Mouse (Mus musculus) gastrocnemius, postnatal 4 days (tissue): ENCODE data around the gene Gm49358. TPM values are rescaled to one million over a fixed set of nuclear protein-coding genes. Genes with fewer than 3 reads are reported as not detected.

Experiments used
- DNase-seq, 2 experiments: peaks; one replicate each; pipeline ENCODE4 v3.0.0; 2021 to 2022; ENCODE audit warnings: low spot score in 2 of 2, mixed read lengths in 2 of 2
- long read RNA-seq, 2 experiments: library from polyadenylated mRNA; stranded (forward); transcript quantifications; one replicate each; pipeline ENCODE4 v2.0.0; 2021
- total RNA-seq, 2 experiments: library from RNA; stranded (reverse); gene quantifications; 2 replicates each; pipeline ENCODE4 v1.2.3; 2021

The Gm49358 gene
- 1 to 10 TPM; 4.6 to 6.6 TPM for total RNA-seq
- long read RNA-seq, experiment 1, result 0 reads
- long read RNA-seq, experiment 2, result 0 reads

DNA sequence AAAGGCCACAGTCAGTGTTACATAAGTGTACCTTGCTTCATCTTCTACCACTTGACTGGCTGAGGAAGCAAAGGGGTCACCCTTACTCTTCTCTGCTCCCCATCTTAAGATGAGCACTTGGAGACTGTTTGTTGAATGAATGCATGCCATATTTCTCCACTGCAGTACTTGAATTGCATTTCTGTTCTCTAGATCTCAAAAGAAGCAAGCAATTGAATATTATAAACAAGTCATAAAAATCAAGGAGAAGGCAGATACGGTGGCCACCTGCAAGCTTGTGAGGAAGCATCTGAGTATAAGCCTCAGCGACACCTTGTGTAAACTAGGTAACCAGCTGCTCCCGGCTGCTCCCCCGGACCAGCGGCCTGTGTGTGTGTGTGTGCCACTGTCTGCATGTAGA is at the start of gene Gm49358:
Gm49358 (plus strand) TSS at position 301 of the 400 bp plus-strand sequence.
- DNase-seq, result peak in 1 of 2 experiments; percentile 9

DNA sequence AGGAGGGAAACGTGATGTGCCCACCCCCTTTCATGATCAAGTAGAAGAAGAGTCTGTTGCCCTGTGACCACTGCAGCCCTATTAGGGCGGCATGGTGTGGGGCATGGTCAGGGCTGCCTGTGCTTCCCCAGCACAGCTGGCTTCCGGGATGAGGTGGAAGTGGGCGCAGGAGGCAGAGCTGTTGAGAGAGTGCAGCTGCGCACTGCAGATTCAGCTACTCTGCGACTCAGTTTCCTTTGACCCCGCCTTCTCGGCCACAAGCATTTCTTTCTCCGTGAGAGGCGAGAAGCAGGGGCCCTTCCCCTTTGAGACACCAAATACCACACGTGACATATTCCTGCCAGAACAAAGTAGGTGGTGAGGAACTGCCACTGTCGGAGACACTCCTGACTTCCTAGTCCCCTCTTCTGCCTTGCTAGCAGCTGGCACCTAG is 36.2 kb upstream of the Gm49358 start:
- DNase-seq, result peak in 1 of 2 experiments; percentile 24

DNA sequence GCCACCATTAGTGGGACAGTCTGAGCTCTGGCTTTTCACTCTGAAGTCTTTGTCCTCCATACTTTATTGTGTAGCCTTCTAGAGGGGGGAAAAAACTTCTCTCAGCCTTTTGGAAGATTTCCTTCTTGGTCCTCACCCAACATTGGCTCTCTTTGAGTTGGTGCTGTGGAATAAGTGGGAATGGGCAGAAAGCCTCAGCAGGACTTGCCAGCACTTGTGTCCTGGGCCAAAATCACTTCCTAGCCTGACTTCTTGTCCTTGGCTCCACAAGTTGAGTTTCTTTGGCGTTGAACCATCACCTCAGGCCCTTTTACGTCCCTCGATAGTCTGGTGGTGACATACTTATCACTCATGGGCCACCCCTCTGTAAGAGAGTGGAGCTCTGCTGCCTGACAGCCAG is 35.6 kb upstream of the Gm49358 start:
- DNase-seq, result no peak

DNA sequence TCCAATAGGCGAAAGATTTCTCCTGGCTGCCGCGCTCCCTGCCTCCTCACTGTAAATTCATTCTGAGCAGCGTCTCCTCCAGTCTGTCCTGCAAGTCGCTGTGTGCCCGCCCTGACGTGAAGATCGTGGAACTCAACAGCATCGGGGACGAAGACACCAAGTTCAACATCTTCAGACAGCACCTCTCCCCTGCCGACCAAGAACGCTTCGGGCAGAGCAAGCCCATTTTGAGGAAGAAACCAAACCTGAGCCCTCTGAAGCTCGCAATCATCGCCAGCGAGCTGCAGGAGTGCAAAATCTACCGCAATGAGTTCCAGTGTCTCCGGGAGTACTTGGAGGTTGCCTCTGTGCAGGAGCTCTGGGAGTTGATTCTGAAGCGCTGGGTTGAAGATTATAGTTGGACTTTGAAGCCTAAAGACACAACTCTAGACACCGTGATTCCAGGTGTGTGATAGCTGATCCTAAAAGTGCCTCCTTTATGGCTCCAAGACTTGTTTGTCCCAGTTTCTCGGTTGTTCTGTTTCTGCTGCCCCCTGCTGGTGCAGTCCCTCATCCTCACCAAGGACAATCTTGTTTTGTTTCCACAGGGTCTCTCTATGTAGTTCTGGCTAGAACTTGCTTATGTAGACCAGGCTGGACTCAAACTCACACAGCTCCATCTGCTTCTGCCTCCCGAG is 32.8 kb upstream of the Gm49358 start:
- DNase-seq, result peak; percentile 64 to 83

DNA sequence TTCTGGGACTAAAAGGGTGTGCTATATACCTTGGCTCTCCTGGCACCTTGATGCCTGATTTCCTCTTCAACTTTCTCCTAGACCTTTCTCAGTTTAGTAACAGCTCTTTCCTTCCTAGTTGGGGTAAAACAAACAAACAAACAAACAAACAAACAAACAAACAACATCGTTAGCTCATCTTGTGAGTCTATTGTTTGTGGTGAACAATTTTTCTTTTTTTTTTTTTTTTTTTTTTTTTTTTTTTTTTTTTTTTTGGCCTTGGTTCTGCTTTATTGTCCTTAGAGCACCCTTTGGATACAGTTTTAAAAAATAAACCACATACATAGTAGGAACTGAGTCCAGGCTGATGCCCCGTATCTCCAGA is 32.3 kb upstream of the Gm49358 start:
- DNase-seq, result no peak

DNA sequence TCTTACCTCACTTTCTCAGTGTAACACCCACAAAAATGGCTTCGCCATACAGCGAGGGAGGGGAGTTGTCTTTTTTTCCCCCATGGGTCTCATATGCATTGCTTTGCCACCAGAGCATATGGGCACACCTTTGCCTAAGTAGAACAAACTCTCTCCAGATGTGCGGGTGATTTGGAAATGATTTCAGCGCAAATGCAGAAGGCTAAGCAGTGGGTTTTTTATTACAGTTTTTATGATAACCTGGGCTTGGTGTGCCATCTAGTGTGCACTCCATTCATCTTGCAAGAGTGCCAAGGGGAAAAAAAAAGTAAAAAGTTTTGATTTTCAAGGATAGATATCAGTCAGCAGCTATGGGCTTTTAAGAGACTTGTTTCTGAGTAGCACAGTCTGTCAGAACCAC is 28.7 kb upstream of the Gm49358 start:
- no peak for DNase-seq

DNA sequence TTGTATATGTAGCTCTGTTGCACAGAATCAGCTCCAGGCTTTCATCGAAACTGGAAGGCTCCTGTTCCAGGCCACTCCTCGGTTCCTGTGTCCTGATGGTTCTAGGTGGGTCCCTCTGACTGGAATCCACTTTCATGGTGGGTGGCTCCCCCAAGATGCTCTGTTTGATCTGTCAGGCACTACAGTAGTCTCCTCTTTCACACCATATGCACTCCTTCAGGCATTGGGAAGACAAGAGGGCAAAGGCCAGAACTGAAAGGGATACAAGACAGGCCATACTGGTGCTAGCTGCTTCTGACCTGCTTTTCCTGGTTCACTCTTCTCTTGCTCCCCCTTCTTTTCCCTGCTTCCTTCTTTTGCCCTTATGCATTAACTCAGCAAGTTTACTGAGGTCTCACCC is 20.9 kb upstream of the Gm49358 start:
- peak in 1 of 2 experiments; percentile 4 for DNase-seq

DNA sequence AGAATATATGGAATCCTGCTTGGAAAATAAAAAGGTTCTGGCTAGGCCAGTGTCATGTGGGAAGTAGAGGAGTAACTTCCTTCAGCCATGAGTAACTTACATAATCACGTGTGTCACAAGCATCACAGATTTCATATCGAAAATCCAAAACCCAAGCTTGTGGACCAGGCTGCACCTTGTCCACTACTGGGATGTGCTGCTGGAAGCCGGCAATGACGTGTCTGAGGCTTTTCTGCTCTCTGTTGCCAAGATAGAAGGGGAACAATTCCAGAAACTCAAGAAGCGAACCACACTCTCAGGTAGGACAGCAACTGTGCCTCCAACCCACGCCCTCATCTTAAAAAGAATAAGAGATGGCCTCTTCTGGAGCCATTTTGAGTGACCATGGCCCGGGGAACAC is 19.5 kb upstream of the Gm49358 start:
- DNase-seq, result peak in 1 of 2 experiments; percentile 4

DNA sequence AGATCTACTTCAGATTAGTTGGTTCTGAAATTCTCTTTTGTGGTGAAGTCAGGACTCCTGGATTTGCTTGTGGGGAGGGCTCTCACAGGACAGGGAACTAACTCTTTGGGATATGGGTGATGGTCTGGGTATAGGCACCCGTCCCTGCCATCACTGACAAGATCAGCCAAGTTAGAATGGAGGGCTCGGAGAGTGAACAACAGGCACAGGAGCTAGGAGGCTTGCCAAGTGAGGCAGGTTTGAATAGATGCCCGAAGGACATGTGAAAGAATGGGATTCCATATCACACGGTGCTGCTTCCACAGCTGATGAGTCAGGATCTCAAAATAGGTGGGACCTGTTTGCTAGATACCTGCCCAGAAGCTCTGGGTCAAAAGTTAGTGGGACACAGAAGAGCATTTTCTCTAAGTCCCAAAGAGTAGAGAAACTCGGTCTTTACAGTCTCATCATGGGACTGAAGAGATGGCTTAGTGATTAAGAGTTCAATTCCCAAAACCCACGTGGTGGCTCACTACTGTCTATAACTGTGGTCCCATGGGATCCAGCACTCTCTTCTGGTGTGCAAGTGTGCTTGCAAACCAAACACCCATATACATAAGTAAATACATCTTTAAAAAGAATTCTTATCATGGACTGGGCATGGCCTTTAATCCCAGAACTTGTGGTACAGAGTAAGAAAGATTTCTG is 7.8 kb upstream of the Gm49358 start:
- peak in 1 of 2 experiments; percentile 1 for DNase-seq

DNA sequence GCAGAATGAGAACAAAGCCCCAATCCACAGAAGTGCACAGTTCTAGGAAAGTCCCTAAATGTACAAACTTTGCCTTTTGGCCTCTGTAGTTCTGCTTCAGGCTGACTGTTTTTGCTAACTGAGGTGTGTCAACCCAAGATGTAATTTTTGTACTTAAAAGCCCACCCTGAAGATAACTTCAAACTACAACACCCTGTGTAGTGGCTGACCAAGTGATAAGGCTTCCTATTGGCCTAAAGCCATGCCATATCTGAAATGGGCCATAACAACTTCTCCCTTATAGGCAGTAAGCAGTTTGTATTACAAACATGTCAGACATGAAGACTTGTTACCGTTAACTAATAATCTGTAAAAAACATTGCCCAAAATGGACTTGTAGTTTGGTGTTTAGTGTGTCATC is 6.0 kb upstream of the Gm49358 start:
- no peak for DNase-seq

DNA sequence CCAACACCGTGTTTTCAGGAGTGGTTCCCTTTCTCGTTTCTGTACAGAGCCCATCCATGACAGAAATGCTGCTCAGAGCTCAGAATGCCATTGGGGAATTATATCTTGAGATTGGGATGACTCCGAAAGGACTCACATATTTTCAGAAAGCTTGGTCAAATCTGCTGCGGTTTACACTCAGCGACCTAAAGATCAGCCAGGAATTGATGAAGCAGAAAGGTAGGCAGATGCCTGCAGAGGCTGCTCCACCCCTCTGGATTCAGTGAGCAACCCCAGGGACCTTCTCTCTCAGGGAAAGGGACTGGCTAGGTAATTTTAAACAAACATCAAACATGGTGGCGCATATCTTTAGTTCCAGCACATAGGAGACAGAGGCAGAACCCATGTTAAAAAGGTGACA is 5.6 kb upstream of the Gm49358 start:
- DNase-seq, result no peak

DNA sequence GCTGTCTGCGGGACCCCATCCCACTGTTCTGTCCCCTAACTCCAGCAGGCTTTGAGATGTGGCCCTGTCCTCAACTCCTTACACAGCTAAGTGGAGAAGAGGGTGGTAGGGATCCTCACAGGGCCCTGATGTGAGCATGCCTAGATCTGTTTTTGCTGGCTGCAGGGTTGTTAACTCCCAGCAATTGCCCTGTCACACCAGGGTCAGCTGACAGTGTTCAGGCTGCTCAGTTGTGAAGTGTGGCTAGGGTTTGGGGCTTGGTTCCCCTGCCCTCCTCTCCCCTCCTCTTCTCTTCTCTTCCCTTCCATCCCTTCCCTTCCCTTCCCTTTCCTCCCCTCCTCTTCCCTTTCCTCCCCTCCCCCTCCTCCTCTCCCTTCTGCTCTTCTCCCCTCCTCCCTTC is 2.5 kb upstream of the Gm49358 start:
- DNase-seq, result no peak

DNA sequence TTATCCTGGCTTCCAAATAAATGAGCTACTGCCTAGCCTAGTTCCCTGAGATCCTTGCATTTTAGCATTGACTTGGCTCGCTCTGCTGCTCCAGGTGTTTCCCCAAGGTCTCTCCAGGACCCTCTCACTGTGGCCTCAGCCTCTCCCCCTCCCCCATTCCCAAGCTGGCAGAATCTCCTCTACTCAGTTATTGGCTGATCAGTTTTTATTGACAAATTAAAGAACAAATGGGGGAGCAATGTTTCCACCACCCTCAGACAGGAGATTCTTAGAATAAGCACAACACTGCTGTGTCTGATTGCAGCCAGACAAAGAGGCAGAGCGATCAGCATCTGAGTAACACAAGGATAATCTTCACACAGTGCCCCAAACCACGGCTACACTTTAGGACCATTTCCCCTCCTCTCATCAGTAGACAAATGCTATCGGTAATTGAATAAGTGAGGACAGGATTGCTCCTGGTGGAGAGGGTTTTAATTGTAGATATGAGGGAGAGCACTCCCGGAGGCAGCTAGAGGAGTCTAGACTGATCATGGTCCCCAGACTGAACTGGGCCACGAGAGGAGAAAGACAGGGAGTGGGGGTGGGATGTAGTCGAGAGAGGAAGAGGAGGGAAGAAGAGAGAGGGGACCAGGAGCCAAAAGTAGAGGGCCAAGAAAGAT is 1.9 kb upstream of the Gm49358 start:
- DNase-seq, result no peak

DNA sequence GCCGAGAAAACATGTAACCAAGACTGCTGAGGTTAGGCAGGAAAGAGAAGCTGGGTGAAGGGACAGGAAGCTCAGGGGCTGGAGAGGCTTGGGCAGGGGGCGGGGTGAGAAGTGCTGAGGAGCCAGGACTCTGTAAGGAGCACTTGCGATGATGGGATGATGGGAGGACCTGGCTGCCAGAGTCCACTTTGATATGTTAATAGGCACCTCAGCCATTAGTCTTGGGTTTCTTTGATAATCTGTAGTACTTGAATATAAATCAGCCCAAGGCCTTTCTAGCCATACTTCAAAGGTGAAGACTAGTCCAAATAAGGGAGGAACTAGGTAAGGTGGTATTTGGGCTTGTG is 1.4 kb upstream of the Gm49358 start:
- DNase-seq, result no peak

DNA sequence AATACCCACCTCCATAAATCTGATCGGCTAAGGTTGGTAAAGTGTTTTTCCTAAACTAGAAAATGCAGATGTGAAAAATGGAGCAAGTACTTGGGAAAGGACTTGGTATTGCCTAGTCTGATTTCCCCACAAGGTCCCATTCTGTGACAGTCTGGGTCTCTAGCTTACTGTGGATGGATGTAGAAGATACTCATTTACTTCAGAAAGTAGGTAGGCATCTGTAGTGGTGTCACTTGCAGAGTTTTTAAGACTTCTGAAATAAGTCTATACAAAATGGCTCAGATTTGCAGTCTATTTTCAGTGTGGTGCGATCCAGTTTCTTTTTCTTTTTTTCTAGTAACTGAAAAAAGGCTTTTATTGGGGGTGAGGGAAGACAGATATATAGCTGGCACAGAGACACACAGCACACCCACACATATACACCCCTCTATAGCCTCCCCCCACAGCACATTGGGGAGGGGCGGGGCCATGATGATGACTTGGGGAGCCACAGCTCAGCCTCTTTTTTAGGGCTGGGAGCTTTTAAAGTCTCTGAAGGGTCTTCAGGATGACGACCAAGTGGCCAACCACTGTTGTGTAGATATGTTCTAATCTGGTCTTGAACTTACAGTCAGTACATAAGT is 1.7 kb downstream of the Gm49358 start:
- no peak for DNase-seq

DNA sequence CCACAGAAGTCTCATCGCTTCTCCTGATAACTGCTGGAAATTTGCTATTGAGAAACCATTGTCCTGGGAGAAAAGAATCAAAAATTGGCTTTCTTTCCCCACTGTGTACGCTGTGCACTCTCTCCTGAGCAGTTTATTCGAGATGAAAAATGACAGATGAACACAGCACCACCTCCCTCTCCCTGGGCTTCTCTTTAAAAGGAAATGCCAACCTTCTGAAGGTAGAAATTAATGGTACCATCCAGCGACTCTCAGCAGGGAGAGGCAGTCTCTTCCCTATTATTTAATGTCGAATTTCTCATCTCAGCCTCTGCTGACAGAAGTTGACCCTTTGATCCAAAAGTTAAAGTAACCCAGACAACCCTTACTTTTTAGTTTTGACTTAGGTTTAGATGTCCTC is 5.4 kb downstream of the Gm49358 start:
- DNase-seq, result no peak

DNA sequence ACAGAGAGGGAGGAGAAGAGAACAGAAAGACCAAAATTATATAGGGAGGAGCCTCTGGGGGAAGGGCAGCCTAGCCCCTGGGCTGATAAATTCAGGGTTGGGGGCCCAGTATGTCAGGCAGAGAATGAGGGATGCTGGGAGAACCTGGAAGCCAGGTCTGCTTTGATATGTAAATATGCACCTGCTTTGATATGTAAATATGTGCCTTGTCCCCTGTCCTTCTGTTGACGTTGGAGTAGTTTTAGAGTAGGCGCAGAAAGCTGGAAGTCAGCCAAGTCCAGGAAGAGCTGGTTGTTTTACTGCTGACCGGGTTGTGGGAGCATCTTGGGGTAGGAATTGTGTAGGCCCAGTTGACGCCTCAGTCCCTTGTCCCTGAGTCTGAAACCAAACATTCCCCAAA is 6.0 kb downstream of the Gm49358 start:
- DNase-seq, result no peak

DNA sequence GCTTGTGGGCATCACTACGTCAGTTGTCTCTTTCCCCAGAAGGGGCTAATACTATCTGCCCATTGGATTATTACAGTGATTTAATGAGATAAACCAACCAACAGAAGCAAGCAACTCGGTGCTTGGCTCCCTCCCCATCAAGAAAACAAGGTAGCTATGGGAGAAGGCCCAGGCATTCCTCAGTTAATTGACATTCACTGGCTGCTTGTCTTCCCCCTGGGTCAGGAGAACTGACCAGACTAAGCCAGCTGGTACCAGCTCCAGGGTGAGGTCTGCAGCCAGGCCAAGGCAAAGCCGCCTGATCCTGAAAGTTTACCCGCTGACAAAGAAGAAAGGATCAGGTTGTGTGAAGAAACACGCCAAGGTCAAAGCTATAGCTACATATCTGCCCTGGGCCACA is 7.9 kb downstream of the Gm49358 start:
- DNase-seq, result no peak

DNA sequence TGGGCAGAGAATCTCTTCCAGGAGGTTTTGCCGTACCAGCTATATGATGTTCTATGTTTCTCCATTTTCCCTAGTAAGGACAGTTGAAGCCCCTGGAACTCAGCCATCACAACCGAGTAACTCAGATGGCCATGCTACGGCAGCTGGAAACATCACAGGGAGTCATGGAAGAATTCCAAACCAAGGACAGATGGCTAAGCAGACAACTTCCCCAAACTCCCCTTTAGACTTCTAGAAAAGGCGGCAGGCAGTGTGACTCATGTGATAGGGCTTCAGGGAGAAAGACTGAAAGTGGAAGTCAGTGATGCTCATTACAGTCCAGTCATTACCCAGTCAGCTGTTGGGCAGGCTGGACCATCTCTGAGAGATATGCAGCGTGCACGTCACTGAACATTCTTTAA is 8.5 kb downstream of the Gm49358 start:
- peak in 1 of 2 experiments; percentile 17 for DNase-seq

DNA sequence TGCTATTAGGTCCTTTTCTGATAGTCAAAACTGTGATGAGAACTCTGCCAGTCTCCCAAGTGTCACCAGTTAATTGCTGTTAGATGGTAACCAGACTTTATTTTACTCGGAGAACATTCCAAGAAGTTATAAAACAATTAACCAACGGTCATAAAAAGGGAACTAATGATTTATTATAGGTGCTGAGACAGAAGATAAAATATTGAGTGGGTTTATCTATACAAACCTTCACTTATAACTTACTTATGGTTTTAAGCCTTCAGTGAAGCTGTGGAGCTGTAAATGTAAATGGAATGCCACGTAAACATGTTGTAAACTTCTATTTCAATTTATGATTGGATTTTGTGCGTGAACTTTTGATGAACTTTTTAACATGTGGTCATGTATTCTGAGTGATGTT is 9.6 kb downstream of the Gm49358 start:
- DNase-seq, result no peak

DNA sequence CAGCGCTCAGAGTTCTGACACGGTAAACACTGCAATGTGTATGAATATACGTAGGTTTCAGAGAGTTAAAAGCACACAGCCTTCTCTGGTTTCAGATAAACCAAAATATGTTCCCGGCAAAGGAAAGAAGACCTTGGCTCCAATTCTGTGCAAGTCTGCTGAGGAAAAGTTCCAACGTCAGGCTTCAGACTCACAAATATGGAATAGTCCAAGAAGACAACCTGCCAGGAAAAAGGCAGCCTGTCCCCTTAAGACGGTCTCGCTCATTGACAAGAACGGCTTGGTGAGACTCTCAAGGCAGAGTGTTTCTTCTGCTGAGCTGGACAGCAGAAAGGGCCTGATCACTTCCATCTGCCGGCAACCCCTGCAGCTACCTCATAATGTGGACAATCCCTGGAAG is 12.5 kb downstream of the Gm49358 start:
- DNase-seq, result no peak
